Mouse (Mus musculus) CH12.LX (cell line): ENCODE measurements around the gene Smyd3.

ENCODE experiments used
- CHD2 ChIP-seq: IDR thresholded peaks from 2 replicates; pipeline ENCODE4 v1.6.1; 2011; ENCODE audit warnings: low read length, improper control_type of control experiment
- CTCF ChIP-seq, 2 experiments: IDR thresholded peaks in 1 of 2; conservative IDR thresholded peaks in 1 of 2; 2 replicates each; pipeline ENCODE4 v1.5.1; 2011 to 2012; ENCODE audit warnings: low read depth in 2 of 2, low read length in 2 of 2, improper control_type of control experiment in 1 of 2, inconsistent platforms in 1 of 2, mild to moderate bottlenecking in 1 of 2, moderate library complexity in 1 of 2
- EP300 ChIP-seq: IDR thresholded peaks from 2 replicates; pipeline ENCODE4 v1.6.1; 2011; ENCODE audit warnings: low read length, improper control_type of control experiment
- MXI1 ChIP-seq: IDR thresholded peaks from 2 replicates; pipeline ENCODE4 v1.6.1; 2011; ENCODE audit warnings: mild to moderate bottlenecking, low read depth, low read length, improper control_type of control experiment
- NELFE ChIP-seq: IDR thresholded peaks from 2 replicates; pipeline ENCODE4 v1.6.1; 2011; ENCODE audit warnings: low read depth, low read length, improper control_type of control experiment
- NRF1 ChIP-seq: IDR thresholded peaks from 2 replicates; pipeline ENCODE4 v1.6.1; 2014; ENCODE audit warnings: low read depth, mild to moderate bottlenecking, inconsistent platforms, low read length, improper control_type of control experiment, moderate library complexity
- POLR2A ChIP-seq: IDR thresholded peaks from 2 replicates; pipeline ENCODE4 v1.6.1; 2011; ENCODE audit warnings: low read depth, mild to moderate bottlenecking, improper control_type of control experiment, low read length
- RCOR1 ChIP-seq: conservative IDR thresholded peaks from 2 replicates; pipeline ENCODE4 v1.6.1; 2012; ENCODE audit warnings: low read depth, mild to moderate bottlenecking, inconsistent platforms, low read length, improper control_type of control experiment
- UBTF ChIP-seq: IDR thresholded peaks from 2 replicates; pipeline ENCODE4 v1.6.1; 2012; ENCODE audit warnings: low read depth, mild to moderate bottlenecking, inconsistent platforms, low read length, improper control_type of control experiment, moderate library complexity
- USF1 ChIP-seq: IDR thresholded peaks from 2 replicates; pipeline ENCODE4 v1.6.1; 2014; ENCODE audit warnings: low read depth, mild to moderate bottlenecking, inconsistent platforms, low read length, improper control_type of control experiment
- ZC3H11A ChIP-seq: IDR thresholded peaks from 2 replicates; pipeline ENCODE4 v1.6.1; 2012; ENCODE audit warnings: low read depth, mild to moderate bottlenecking, inconsistent platforms, low read length, improper control_type of control experiment
- ZMIZ1 ChIP-seq: IDR thresholded peaks from 2 replicates; pipeline ENCODE4 v1.6.1; 2012; ENCODE audit warnings: low read depth, mild to moderate bottlenecking, inconsistent platforms, low read length, improper control_type of control experiment

DNA sequence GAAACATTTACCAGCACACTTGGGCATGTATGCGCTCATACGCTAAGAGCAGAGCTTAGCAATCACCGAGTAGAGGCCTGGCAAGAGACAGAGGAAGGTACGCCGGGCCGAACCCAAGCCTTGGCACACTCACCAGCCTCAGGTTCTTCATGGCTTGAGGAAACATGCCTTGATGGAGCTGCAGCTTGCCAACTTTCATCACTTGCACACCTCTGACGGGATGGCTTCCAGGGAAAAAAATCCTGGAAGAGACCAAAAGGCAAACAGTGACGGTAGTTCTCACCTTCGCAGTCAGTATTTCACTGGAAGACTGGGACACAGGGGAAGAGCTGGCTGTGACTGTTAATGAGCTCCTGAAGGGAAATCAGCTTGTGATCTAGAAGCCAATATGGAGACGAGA is 545.8 kb downstream of the Smyd3 start:
- no peak for TF ChIP-seq CTCF (conservative IDR thresholded peaks at IDR 0.05 in 1 of 2, IDR thresholded peaks at IDR 0.05 in 1 of 2; ENCODE audit: low read depth in 2 of 2, low read length in 2 of 2)
- no peak for TF ChIP-seq NELFE
- no peak for TF ChIP-seq NRF1
- no peak for TF ChIP-seq ZMIZ1
- TF ChIP-seq UBTF = no peak
- TF ChIP-seq RCOR1 = no peak
- TF ChIP-seq POLR2A = no peak
- no peak for TF ChIP-seq ZC3H11A
- TF ChIP-seq EP300 = no peak
- TF ChIP-seq MXI1 = no peak
- no peak for TF ChIP-seq USF1
- no peak for TF ChIP-seq CHD2
